Mouse (Mus musculus) thymus, postnatal 0 days (tissue): ENCODE data around the gene Hoxa7. TPM values are rescaled to one million over a fixed set of nuclear protein-coding genes. Genes with fewer than 3 reads are reported as not detected.

Experiments used
- DNase-seq: peaks from one replicate; pipeline ENCODE4 v3.0.0-alpha.2; 2015; ENCODE audit warnings: low spot score
- polyA plus RNA-seq: library from polyadenylated mRNA; unstranded; fragments of >200 nt; fragmentation: Nextera tagmentation; extraction: Ambion mirVana; gene quantifications from 2 replicates; pipeline ENCODE4 v1.2.1, GENCODE M21; 2015

Gene Hoxa7
- polyA plus RNA-seq = 0.71 and 1.4 TPM in 2 replicates

- peak; percentile 83 for DNase-seq
Measured at GRCm38 (mm10) chr6:52221337-52221992, at the start of gene Hoxa7. Gene Hoxa7 (minus strand): TSS chr6:52221854.

DNA sequence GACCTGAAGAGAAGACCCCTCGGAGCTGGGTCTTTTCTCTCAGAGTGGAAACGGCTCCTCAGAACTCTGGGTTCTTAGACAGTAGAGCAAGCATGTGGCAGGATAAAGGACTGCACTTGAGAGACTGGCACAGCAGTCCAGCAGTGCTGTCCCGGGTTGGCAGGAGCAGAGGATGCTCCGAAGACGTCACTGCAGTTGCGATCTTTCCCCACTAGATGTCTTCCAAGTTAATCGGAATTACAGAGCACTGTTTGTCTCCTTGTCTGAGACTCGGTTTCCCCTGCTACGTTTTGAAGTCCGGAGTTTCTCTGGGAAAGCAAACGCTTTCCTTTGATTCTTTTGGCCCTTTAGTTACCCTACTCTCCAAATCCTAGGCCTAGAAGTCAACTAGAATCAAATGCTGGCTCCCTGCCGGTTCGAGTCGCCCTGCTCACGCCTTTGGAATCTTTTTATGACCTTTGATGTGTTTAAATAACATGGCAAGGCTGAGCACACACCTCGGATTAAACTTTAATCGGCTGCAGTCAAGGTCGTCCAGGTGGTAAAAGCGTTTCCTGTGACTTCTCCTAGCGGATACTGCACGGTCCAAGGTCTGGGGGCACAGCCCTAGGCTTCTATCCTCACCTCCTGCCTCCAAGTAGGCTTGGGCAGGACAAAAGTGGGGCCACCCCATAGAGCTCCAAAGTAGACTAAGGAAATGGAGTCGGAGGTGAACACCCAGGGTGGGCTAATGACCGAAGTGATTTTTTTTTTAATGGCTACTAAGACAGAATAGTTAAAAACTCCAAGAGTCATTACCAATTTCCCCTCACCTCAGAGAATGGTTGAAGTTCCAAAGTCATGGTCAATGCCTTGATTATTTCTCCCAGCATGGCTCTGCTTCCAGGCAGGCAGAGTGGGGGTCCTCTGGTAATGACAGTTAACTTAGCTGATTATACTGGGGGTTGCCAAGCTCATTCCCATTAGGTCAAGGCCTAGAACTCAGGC, 49.1 kb upstream of the Hoxa7 start:
- peak; percentile 56 for DNase-seq

DNA sequence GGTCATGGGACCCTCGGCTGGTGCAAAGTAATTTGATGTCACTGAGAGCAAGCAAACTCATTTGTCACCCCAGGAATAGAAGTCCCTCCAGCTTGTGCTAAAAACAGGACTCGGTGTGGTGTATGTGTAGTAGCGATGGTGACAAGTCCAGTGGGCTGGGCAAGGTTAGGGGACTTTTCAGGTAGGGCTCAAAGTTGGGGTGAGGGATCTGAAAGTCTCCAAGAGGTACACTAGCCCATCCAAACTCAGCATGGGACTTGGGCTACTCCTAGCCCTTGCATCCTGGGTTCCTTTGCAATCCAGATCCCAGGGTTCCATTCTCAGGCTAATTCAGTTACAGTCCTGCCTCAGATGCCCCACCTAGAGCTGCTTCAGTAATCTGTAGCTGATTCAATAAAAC, 47.1 kb upstream of the Hoxa7 start:
- DNase-seq = no peak

DNA sequence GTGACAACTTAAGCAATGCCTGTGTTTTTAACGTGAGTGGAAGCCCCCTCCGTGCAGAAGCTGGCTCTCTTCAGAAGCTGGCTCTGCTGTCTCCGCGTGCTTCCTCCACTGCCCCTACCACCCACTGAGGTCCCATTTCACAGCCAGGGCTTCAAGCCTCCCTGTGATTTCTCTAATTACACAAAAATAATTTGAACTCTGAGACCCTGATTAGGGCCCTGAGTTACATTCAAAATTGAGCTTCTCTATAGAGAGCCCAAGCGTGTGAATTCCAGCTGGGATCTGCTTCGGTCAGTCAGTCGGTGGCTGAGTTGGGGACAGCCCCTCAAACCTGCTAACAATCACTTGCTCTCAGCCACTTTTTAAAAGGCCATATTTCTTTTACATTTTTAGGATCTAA, 46.7 kb upstream of the Hoxa7 start:
- no peak for DNase-seq

- no peak for DNase-seq
Measured at GRCm38 (mm10) chr6:52267691-52268090, 46.0 kb upstream of the Hoxa7 start.

GRCm38 (mm10) chr6:52267221-52267620, 45.6 kb upstream of the Hoxa7 start:
- no peak for DNase-seq

- DNase-seq = no peak
Measured at GRCm38 (mm10) chr6:52266666-52266985, 45.0 kb upstream of the Hoxa7 start.

GRCm38 (mm10) chr6:52265913-52266665, 44.4 kb upstream of the Hoxa7 start:
- peak; percentile 7 for DNase-seq

DNA sequence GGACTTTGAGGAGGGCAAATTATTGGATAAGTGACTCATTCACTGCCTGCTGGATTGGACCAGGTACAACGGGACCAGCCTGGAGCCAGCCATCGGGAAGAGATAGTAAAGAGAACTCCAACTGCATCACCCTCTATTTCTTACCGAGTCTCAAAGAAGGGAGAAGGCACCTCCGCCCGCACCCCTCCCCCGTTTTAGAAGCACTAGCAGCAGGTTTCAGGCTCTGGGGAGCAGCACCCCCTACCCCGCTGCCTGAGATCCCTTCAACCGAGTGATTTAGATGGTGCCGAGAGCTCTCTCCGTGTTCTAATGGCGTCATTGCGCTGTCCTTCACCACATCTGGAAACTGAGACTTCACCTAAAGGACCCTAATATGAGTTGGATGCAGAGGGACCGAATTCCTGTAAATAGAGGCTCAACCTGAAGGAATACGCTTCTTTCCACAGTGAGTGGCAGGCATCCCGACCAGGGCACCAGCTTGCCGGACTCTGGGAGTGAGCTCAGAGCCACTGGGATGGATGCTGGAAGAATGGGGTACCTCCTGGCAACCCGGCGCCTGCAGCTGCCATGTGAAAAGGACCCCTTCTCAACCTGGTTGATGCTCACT, 43.8 kb upstream of the Hoxa7 start:
- no peak for DNase-seq

- no peak for DNase-seq
Measured at GRCm38 (mm10) chr6:52264106-52264790, 42.6 kb upstream of the Hoxa7 start.

GRCm38 (mm10) chr6:52263321-52263585, 41.6 kb upstream of the Hoxa7 start:
- no peak for DNase-seq

DNA sequence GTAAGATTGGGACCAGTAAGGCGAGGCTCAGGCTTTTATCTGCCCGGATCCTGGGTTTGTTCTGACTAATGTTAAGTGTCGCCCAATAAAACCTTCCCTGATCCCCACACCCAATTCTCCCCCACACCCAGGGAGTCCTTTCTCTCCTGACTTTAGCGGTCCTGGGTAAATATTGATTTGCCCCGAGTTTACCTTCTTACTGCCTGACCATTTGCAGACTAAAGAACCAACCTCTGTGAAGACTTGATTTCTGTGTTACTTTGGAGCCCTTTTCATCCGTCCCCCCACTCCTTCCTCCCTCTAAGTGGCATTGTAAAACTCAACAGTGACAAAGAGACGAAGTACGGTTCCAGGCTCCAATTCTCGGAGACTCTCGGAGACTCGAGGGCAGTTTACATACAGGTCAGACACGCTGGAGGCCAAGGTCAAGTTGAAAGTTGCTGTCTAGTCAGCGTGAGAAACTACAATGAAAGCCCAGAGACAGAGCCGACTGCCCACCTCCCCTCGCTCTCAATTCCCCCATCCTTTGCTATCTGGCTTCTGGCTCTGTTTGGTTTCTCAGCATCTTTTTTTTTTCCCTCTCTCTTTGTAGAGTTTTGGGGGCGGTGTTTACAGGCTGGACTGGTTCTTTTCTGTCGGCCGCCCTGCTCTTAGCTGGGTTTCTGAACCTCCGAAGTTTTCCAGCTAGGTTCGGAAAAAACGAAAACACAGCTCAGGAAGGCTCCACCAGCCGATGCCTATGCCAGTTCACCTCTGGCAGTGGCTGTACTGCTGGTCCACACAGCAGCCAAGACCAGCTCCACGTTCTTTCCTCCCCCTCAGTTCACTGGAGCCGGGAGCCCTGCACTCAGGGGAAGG, 41.0 kb upstream of the Hoxa7 start:
- no peak for DNase-seq

DNA sequence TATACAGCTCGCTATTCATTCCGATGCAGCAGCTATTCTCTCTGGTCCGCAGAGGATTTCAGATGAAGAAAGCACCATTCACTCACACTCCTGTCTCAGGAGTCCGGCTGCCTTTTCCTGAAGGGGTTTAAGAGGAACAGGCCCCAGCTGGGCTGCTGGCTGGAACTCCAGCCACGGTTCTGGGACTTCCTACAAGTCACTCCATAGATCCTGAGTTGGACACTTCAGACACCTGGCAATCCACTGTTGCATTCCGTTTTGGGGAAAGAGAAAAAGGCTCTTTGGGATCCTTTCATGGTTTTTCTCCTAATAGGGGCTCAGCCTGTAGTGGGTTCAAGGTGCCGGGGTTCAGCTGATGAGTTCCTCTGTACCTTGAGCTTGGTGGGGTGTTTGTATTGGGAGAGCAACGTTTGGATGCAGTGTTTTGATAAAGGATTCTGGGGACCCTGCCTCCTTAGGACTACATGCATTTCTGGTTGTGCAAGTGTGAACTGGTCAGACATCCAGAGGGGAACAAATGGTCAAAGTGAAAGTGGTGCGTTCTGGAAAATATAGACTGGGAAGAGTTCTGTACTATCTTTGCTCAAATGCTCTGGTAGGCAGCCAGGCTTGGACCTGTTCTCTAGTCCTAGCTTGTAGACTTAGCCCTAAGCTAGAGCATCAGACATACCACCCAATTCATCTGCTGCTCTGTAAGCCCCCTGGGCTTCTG, 40.3 kb upstream of the Hoxa7 start:
- no peak for DNase-seq

GRCm38 (mm10) chr6:52260654-52261575, 39.3 kb upstream of the Hoxa7 start, which contains the start of gene Hoxa13:
Gene Hoxa13 (minus strand): TSS chr6:52260880.
- DNase-seq = peak; percentile 71

- DNase-seq = no peak
Measured at GRCm38 (mm10) chr6:52259811-52260261, 38.2 kb upstream of the Hoxa7 start.

GRCm38 (mm10) chr6:52259081-52259790, 37.6 kb upstream of the Hoxa7 start:
- DNase-seq = no peak

GRCm38 (mm10) chr6:52256956-52257355, 35.3 kb upstream of the Hoxa7 start:
- DNase-seq = peak; percentile 87
